Mouse (Mus musculus) mature B cell (primary cell): ENCODE data around the gene Pdcd7.

Experiments used
- in situ Hi-C: fragments of 300-500 bp; cut with MboI; formaldehyde crosslinking; loops from 2 replicates; pipeline ENCODE4 v1.14.3; 2019

The Pdcd7 gene

GRCm38 (mm10) chr9:65356971-65357370 is 11.1 kb downstream of the Pdcd7 start:
- in situ Hi-C loops = no loop called here

DNA sequence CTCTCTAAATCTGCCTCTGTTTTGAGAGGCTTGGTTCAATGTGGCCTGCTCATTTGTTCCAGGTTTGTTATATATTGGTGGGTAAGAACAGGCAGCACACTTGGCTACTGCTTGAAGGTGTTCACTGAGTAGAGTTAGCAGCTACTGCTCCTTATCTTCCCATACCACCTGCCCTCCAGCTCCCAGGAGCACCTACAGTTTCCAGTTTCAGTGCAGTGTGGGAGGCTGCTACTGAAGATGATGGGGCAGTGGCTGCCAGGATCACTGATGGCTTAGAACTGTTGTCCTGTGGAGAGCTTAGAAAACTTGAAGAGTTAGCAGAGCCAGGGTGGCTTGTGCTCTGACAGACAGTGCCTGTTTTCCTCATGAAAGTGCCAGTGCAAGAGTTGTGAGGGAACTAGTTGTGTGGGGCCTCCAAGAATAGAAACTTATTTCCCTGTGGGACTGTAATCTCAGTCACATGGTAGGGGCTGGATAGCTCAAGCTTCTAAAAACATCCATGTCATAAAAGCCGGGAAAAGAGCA is 13.1 kb downstream of the Pdcd7 start:
- in situ Hi-C loops = no loop called here

DNA sequence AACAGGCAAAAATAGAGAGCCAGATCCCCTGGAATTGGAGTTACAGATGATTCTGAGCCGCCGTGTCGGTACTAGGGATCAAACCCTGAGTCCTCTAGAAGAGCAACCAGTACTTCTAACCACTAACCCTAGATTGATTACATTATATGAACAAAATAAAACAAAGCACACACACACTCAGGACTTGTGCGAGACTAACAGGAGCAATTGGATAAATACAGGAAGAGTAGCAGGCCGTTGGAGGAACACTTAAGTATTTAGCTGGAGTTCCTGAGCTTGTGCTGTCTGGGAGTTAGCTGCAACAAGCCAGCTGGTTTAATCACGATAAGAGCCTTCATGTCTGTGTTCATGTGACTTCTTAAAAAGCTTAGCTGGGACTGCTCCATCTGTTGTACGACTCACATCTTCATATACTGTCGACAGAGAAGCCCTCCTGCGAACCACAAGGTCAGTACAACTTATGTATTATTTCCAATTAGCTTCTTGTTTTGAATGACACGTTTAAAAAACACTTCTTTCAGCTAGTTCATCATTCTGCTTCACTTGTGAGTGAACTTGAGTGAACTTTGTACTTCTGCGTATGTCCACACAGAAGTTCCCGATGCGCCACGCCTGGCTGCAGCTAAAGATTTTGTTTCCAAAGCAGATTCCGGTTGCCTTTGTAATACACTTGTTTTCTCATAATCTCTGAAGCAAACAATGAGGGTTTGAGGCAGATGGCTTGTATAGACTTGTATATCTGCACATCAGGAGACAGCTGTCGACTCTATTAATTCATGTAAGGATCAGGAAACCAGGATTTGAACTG is 14.9 kb downstream of the Pdcd7 start, which contains the start of gene Ubap1l:
Ubap1l (plus strand) TSS at position 401 of the 808 bp plus-strand sequence.
- in situ Hi-C loops = no loop called here

DNA sequence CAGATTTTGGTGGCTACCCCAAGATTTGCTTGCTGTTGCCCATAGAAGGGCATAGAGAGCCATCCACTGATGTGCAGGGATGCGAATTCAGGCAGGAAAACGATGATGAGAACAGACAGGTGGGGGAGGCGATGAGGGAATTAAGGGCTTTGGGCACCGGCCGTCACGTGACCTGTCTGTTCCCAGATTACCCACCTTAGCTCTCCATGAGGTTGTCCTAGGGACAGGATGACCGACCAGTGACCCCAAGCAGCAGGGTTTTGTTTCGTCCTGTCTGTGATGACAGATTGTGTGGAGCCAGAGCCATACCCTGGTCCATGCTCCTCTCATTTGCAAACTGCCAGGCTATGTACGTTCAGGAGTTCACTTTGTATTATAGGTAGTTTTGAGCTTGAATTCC is 17.8 kb downstream of the Pdcd7 start:
- in situ Hi-C loops = no loop called here

DNA sequence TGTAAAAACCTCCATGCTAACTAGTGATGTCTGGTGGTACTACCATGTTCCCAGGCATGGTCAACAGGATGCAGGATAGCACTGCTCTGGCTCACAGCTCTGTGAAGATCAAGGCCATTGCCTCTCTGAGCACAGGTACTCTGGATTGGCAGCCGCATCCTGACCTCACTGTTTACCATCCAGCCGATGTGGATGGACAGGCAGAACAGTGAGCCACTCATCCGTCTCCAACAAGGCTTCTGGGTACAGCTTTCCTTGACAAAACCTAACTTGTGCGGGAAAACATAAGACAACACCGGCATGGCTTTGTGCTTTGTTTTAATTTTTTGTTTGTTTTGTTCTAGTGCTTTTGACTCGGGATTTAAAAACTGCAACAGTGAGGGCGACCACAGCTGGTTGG is 19.8 kb downstream of the Pdcd7 start:
- in situ Hi-C loops = no loop called here

DNA sequence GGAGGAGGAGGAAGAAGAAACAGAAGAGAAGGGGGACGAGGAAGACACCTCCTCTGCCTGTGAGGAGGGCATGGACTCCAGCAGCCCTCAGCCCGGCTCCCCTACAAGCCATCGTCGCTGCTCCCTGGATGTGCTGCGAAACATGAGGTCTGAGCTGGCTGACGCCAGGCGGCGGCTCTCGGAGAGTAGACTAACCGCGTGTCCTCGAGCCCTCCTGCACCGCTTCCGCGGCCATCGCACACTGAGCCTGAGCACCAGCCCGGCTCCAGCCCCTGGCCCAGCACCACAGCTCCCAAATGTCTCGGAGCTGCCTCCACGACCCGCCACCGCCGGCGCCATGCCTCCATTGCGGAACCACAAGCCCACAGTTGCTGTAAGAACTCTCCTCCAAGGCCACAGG is 25.9 kb downstream of the Pdcd7 start:
- in situ Hi-C loops = no loop called here

DNA sequence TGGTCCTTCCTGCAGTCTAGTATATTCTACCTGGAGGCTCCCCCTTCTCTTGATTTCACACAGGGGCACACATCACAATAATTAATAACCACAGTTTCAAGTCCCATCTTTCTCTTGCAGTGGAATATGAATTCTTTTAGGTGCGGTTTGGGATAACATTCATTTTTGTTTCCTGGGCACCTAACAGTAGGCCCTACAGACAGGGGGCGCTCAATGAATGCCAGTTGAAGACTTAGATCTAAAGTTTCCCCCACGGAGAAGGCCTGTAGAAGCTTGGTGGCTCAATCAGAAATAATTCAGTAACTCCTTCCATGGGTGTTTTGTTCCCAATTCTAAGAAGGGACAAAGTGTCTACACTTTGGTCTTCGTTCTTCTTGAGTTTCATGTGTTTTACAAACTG is 26.5 kb downstream of the Pdcd7 start:
- in situ Hi-C loops = no loop called here

DNA sequence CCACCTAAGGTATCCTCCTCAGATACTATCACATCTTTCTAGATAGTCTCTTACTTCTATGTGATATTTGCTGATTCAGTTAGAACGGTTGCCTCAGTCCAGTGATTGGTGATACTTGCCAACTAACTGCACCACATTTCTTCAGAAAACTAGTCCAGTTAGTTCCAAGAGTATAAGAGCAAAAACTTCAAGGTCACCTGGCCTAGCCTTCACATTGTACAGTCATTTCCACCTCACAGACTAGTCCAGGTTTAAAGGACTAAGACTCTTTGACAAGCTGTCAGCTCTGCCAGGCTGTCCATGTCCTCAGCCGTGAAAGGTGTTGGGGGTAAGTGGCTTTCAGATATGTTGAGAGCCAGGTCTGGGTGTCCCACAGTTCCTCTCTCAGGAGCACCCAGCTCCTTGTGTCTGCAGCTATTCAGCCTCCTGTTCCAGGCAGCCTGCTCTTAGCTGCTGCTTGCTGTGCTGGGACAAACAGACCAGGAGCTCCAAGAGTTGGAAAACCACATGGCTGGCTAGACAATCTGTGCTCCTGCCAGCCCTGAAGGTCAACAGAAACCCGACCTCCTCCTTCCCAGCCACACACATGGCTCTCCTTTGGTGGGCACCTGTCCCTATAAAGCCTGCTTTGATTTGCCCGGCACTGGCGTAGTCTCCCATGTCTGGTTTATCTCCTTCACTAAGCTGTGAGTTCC is 28.7 kb downstream of the Pdcd7 start:
- in situ Hi-C loops = no loop called here

GRCm38 (mm10) chr9:65375163-65375934 is 29.4 kb downstream of the Pdcd7 start:
- in situ Hi-C loops = no loop called here

- in situ Hi-C loops = no loop called here
These were observed 35.2 kb downstream of the Pdcd7 start for GRCm38 (mm10) chr9:65381017-65381590.

GRCm38 (mm10) chr9:65382031-65382750 is 36.3 kb downstream of the Pdcd7 start:
- in situ Hi-C loops = no loop called here

DNA sequence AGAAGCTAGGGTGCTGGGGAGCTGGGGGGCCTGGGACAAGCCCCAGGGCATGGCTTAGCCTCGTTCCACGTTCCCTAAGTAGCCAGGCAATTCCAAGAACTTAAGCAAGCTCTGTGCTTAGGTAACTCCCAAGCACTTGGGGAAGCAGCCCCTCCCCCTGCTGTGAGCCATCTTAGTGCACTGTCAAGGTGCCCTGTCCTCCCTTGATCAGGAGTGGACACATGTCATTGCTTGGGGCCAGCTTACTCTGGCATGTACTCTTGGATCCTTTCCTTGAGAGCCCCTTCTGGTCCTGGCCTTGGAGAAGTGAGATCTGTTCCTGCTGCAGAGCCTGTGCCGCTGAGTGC is 36.8 kb downstream of the Pdcd7 start:
- in situ Hi-C loops = no loop called here

DNA sequence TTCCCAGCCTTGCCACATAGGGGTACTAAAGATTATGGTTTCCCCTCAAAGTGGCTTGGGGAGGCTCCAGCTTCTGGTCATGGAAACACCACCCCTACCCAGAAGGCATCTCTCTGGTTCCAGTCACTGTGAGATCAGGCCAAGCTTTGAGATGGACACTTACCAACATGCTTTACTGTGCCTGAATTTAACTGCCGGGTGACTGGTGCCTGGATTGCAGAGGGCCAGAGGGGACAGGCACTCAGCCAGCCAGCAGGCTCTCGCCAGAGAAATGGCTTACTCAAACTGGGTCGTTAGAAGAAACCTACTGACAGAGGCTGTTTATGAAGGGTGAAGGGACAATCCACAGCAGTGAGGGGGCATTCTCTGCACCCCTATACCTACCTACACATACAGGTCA is 38.4 kb downstream of the Pdcd7 start:
- in situ Hi-C loops = no loop called here

GRCm38 (mm10) chr9:65386373-65387140 is 40.7 kb downstream of the Pdcd7 start:
- in situ Hi-C loops = no loop called here

DNA sequence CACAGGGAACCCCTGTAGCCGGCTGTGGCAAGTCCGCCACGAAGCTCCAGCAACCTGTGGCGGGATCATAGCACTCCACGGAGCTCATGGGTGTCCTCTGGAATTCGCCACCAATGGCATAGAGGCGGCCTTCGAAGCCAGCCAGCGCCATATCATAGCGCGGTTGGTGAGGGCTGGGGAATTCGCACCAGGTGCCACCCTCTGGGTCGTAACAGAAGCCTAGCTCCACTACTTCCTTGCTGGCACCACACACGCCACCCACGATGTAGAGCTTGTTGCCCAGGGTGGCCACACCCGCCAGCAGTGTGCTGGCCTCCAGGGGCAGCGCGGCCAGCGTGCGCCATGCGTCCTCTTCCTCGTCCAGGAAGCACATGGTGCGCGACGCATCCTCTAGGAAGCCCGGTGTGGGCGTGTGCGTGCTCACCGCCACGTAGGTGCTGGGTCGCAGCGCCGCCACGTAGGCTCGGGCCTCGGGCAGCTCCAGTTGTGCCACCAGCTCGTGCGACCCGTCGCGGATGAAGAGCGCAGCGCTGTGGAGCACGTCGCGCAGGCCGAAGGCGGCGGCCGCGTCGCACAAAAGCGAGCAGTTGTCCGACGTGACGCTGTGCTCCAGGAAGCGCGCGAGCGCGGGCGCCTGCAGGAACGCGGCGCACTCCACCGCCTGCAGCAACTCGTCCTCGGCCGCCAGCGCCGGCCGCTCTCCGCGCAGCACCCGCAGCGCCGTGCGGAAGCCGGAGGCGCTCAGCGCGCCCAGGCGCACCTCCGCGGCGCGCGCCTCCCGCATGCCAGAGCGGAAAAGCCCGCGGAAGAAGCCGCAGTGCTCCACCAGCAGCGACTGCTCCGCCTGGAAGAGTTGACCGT is 45.1 kb downstream of the Pdcd7 start:
- in situ Hi-C loops = no loop called here

- in situ Hi-C loops = no loop called here
These were observed 45.7 kb downstream of the Pdcd7 start, which contains the start of gene Kbtbd13 for GRCm38 (mm10) chr9:65391613-65391964. TSS of gene Kbtbd13 (minus strand) at chr9:65391652.

- in situ Hi-C loops = no loop called here
These were observed 46.9 kb downstream of the Pdcd7 start for GRCm38 (mm10) chr9:65392638-65393364.

GRCm38 (mm10) chr9:65393606-65394005 is 47.7 kb downstream of the Pdcd7 start:
- in situ Hi-C loops = no loop called here

GRCm38 (mm10) chr9:65394360-65394759 is 48.5 kb downstream of the Pdcd7 start:
- in situ Hi-C loops = no loop called here
